Mouse (Mus musculus) megakaryocyte, embryonic 14.5 days (primary cell): ENCODE measurements at regions not wholly inside any gene's neighbourhood (a gene's known extent, or its start where the extent isn't known, plus 50 kb on each side); places are given as distances from the start of the nearest gene placed in this dataset.

ENCODE experiments used
- FLI1 ChIP-seq: IDR thresholded peaks from 2 replicates; pipeline ENCODE4 v1.6.1; 2012; ENCODE audit warnings: low read length, inconsistent platforms, mixed read lengths
- GATA1 ChIP-seq: IDR thresholded peaks from 3 replicates; pipeline ENCODE4 v1.6.1; 2012; ENCODE audit warnings: mixed read lengths, low read length, inconsistent platforms, borderline replicate concordance

- TF ChIP-seq GATA1 (no peak), FLI1 (no peak)
Measured at GRCm38 (mm10) chr1:71811196-71811788, 158.3 kb upstream of the Fn1 start.
